Mouse (Mus musculus): ENCODE data around the gene Il17rb. TPM values are rescaled to one million over a fixed set of nuclear protein-coding genes. Genes with fewer than 3 reads are reported as not detected.
A peak's percentile ranks its signal among the peaks of the same experiment; 100 is the strongest.

Il17rb gene
- polyA plus RNA-seq, 1 experiment, result 1.9 TPM

DNA sequence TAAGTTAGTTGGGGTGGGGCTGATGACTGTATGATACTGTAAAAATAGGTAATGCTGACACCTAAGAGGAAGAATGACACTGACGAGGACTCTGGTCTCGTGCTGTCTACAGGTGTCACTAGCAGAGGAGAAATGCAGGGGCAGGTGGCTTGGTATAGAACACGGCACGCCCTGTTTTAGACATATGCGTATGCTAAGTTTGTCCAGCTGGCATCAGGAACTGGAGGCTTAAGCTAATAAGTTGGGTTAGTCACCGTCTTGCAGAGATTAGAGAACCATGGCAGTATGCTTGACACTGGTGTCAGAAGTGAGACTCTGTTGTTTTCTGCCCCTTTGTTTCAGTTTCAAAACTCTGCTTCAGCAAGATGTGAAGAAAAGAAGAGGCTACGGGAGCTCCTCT is 37.2 kb downstream of the Il17rb start:
- Histone ChIP-seq H3K36me3 (ENCODE audit: control insufficient read depth, insufficient read depth, low read length) (peaks cover 18% of the 10 kb centered on the region), H3K4me3 (ENCODE audit: extremely low read depth, insufficient read depth, insufficient read length) (no peak overlapping the region), H3K27ac (ENCODE audit: insufficient read depth, low read length) (no peak overlapping the region), H3K4me1 (ENCODE audit: control insufficient read depth, insufficient read depth, insufficient read length) (no peaks in the 10 kb centered on the region; the same call in 1 of the 2 replicates), H3K27me3 (ENCODE audit: control insufficient read depth, insufficient read depth, low read length) (no peaks in the 10 kb centered on the region)
- WGBS, result 91% methylated on average over 7 of the region's 7 CpGs
- TF ChIP-seq CTCF (IDR thresholded peaks at IDR 0.05; ENCODE audit: extremely low read depth, insufficient read depth, insufficient read length, insufficient replicate concordance) (no peak), POLR2A (IDR thresholded peaks at IDR 0.05; ENCODE audit: low read depth, low read length) (no peak)
- DNase-seq (ENCODE audit: low read depth in 1 of 2, low spot score in 2 of 2), result no peak

DNA sequence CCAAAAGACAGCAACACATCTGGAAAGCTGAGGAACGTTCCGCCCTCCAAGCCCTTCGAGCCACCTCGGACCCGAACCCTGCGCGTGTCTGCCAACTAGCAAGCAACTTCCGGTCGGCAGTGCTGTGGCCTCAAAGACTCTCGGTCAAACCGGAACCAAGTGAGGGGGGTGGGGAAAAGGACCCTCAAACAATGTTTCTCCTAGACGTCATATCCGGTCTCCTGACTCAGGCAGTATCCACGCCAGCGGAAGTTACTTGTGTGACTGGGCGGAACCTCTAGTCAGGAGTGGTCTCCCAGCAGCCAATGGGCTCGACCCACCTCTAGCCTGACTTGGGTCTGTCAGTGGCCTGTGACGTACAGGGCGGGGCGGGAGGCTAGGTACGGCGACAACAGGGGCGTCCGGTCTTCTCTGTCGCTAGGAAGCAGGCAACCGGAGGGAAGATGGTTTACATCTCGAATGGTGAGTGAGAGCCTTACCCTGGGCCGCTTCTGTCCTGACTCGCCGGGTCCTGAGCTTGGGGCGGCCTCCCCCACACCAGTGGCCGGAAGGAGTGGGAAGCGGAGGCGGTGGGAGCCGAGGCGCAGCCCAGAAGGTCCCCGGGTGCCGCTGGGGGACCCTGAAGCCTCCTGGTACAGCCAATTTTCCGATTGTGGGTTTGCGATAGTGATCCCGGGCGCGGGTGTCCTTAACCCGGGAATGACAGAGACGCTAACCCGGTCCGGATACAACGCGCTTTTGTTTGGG is 40.4 kb downstream of the Il17rb start, which contains the start of gene Selenok:
Gene Selenok (plus strand): TSS at position 234 of the 747 bp plus-strand sequence.
- Histone ChIP-seq H3K4me1 (ENCODE audit: control insufficient read depth, insufficient read depth, insufficient read length) (no peaks in the 10 kb centered on the region; the same call in 1 of the 2 replicates), H3K27me3 (ENCODE audit: control insufficient read depth, insufficient read depth, low read length) (no peaks in the 10 kb centered on the region), H3K36me3 (ENCODE audit: control insufficient read depth, insufficient read depth, low read length) (peaks cover 9% of the 10 kb centered on the region), H3K4me3 (ENCODE audit: extremely low read depth, insufficient read depth, insufficient read length) (peak within 1 kb of the TSS; percentile 80), H3K27ac (ENCODE audit: insufficient read depth, low read length) (peak within 1 kb of the TSS; percentile 84)
- peak; percentile 92 to 98 for DNase-seq (ENCODE audit: low read depth in 1 of 2, low spot score in 2 of 2)
- under 1% methylated on average over 49 of the region's 49 CpGs for WGBS
- TF ChIP-seq CTCF (IDR thresholded peaks at IDR 0.05; ENCODE audit: extremely low read depth, insufficient read depth, insufficient read length, insufficient replicate concordance) (no peak), POLR2A (IDR thresholded peaks at IDR 0.05; ENCODE audit: low read depth, low read length) (peak; percentile 42)

DNA sequence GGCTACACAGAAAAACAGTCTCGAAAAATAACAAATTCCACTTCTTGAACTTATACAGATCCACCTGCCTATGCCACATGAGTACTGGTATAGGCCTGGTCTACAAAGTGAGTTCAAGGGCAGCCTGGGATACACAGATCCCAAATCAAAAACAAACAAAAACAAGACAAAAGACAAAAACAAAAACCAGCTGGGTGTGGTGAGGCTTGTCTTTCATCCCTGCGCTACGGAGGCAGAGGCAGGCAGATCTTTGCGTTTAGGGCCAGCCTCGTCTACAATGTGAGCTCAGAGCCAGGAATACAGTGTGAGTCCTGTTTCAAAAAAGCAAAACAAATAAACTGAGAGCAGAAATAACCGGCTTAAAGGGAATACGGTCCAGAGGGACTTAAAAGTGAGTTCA is 41.1 kb downstream of the Il17rb start:
- 67% methylated on average over 7 of the region's 7 CpGs for WGBS

DNA sequence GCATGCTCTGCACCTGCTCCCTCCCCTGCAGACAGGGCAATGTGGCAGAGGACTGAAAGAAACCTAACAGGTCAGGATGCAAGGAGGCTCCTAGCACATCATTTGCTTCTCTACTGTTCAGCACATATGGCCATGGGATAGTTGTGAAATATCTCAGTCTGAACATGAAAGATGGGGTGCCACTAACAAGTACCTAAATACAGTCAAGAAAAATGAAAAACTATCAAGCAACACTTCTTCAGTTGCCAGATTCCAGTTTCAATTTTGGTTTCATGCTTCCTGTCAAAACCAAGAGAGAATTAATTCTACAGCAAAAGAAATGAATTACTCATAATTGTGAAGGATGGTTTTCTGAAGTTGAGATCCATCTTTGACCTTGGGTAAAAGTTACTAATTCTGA is 51.3 kb downstream of the Il17rb start:
- H3K27ac ChIP-seq (ENCODE audit: insufficient read depth, low read length), result no peak overlapping the region
- no peaks in the 10 kb centered on the region for H3K27me3 ChIP-seq (ENCODE audit: control insufficient read depth, insufficient read depth, low read length)
- TF ChIP-seq CTCF (IDR thresholded peaks at IDR 0.05; ENCODE audit: extremely low read depth, insufficient read depth, insufficient read length, insufficient replicate concordance), result no peak
- no peak for TF ChIP-seq POLR2A (IDR thresholded peaks at IDR 0.05; ENCODE audit: low read depth, low read length)
- no peak overlapping the region for H3K4me3 ChIP-seq (ENCODE audit: extremely low read depth, insufficient read depth, insufficient read length)
- H3K4me1 ChIP-seq (ENCODE audit: control insufficient read depth, insufficient read depth, insufficient read length), result no peaks in the 10 kb centered on the region
- no peaks in the 10 kb centered on the region for H3K36me3 ChIP-seq (ENCODE audit: control insufficient read depth, insufficient read depth, low read length)
- DNase-seq (ENCODE audit: low read depth in 1 of 2, low spot score in 2 of 2), result no peak

More for the DNA sequence above, 41.1 kb downstream of the Il17rb start:
- DNase-seq (ENCODE audit: low read depth in 1 of 2, low spot score in 2 of 2), result no peak
- H3K27ac ChIP-seq (ENCODE audit: insufficient read depth, low read length), result peak overlapping the region; percentile 77
- H3K27me3 ChIP-seq (ENCODE audit: control insufficient read depth, insufficient read depth, low read length), result no peaks in the 10 kb centered on the region
- TF ChIP-seq POLR2A (IDR thresholded peaks at IDR 0.05; ENCODE audit: low read depth, low read length) (no peak), CTCF (IDR thresholded peaks at IDR 0.05; ENCODE audit: extremely low read depth, insufficient read depth, insufficient read length, insufficient replicate concordance) (no peak)
- H3K4me1 ChIP-seq (ENCODE audit: control insufficient read depth, insufficient read depth, insufficient read length), result no peaks in the 10 kb centered on the region; the same call in 1 of the 2 replicates
- peak overlapping the region; percentile 65 for H3K4me3 ChIP-seq (ENCODE audit: extremely low read depth, insufficient read depth, insufficient read length)
- peaks cover 7% of the 10 kb centered on the region for H3K36me3 ChIP-seq (ENCODE audit: control insufficient read depth, insufficient read depth, low read length)

DNA sequence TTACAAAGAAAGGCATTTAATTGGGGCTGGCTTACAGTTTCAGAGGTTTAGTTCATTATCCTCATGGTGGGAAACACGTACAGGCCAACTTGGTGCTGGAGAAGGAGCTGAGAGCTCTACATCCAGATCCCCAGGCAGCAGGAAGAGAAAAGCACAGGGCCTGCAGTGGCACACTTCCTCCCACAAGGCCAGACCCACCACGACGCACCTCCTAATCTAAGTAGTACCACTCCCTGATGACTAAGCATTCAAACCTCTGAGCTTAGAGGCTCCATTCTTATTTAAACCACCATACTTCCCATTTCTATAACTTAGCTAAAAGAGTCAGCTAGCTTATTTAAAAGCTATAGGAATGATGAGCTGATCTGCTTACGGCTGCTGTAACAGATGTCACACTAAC is 57.9 kb downstream of the Il17rb start:
- no peak for TF ChIP-seq CTCF (IDR thresholded peaks at IDR 0.05; ENCODE audit: extremely low read depth, insufficient read depth, insufficient read length, insufficient replicate concordance)
- TF ChIP-seq POLR2A (IDR thresholded peaks at IDR 0.05; ENCODE audit: low read depth, low read length), result no peak
- 26% methylated on average over 4 of the region's 4 CpGs for WGBS
- DNase-seq (ENCODE audit: low read depth in 1 of 2, low spot score in 2 of 2), result no peak
- H3K36me3 ChIP-seq (ENCODE audit: control insufficient read depth, insufficient read depth, low read length), result no peaks in the 10 kb centered on the region
- H3K4me3 ChIP-seq (ENCODE audit: extremely low read depth, insufficient read depth, insufficient read length), result no peak overlapping the region
- no peak overlapping the region for H3K27ac ChIP-seq (ENCODE audit: insufficient read depth, low read length)
- H3K4me1 ChIP-seq (ENCODE audit: control insufficient read depth, insufficient read depth, insufficient read length), result no peaks in the 10 kb centered on the region
- H3K27me3 ChIP-seq (ENCODE audit: control insufficient read depth, insufficient read depth, low read length), result no peaks in the 10 kb centered on the region

DNA sequence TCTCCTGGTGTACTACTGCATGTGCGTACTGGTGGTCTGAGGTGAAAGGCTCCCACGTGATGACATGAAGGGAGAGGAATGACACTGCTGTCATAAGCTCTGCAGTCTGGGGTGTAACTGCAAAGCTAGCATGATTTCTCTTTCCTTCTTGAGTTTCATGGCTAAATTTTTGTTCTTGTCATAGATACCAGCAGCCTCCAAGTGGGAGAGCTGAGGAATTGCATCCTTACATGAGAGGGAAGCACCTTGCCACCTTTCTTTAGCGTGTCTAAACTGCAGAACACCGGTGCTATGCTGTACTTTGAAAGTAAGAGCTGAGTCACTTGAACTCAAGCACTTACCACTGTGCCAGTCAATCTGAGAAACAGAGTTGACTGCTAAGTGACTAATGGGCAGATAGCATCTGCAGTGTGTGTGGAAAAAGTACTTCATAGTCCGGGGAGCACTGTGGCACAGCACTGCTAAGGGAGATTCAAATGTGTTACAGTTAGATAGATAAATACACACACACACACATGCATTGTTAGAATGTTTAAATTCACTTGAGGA is 61.9 kb downstream of the Il17rb start:
- H3K36me3 ChIP-seq (ENCODE audit: control insufficient read depth, insufficient read depth, low read length), result no peaks in the 10 kb centered on the region
- DNase-seq (ENCODE audit: low read depth in 1 of 2, low spot score in 2 of 2), result no peak
- H3K27ac ChIP-seq (ENCODE audit: insufficient read depth, low read length), result no peak overlapping the region
- TF ChIP-seq POLR2A (IDR thresholded peaks at IDR 0.05; ENCODE audit: low read depth, low read length) (no peak), CTCF (IDR thresholded peaks at IDR 0.05; ENCODE audit: extremely low read depth, insufficient read depth, insufficient read length, insufficient replicate concordance) (no peak)
- H3K4me3 ChIP-seq (ENCODE audit: extremely low read depth, insufficient read depth, insufficient read length), result no peak overlapping the region
- no peaks in the 10 kb centered on the region for H3K27me3 ChIP-seq (ENCODE audit: control insufficient read depth, insufficient read depth, low read length)
- no peaks in the 10 kb centered on the region for H3K4me1 ChIP-seq (ENCODE audit: control insufficient read depth, insufficient read depth, insufficient read length)
- 71% methylated on average over 5 of the region's 5 CpGs for WGBS

Other genes starting within 250 kb of the Il17rb start
- gene Selenok, start 40.6 kb downstream of the Il17rb start, polyA plus RNA-seq (2012; rRNA removed), result 11.6 and 13.0 TPM in 2 replicates
- 12.2 and 14.1 TPM in 2 replicates for gene Actr8, start 30.6 kb downstream of the Il17rb start, polyA plus RNA-seq (2012; rRNA removed)
- gene Chdh, start 127 bp upstream of the Il17rb start, polyA plus RNA-seq (2012; rRNA removed), result 2.5 TPM in 2 replicates